Mouse (Mus musculus): ENCODE measurements around the gene Fam129a.

Gene Fam129a

DNA sequence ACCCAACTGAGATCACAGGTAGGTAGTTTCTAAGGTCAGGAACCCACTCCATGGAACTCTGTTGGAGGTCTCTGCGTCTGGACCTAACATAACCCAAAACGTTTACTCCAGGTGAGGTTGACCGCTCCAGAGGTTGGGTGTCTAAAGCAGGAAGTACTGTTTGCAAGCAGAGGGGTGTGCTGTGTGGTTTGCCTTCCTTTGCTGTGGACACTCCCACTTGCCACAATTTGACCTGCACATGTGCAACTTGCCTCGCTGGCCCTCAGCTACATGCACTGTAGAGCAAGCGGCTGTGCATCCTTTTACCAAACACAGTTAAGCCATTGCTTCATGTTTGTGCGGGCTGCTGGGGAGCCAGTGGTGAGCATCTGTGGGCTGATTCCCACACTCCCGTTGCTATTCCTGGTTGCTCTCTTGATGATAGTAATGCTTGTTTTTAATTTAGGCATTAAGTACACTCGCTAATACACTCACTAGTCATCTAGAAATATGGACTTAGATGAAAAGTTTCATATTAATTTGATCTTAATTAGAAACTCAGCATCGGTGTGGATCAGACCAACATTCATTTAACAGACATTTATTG is 99.1 kb downstream of the Fam129a start:
- no peak for DNase-seq

DNA sequence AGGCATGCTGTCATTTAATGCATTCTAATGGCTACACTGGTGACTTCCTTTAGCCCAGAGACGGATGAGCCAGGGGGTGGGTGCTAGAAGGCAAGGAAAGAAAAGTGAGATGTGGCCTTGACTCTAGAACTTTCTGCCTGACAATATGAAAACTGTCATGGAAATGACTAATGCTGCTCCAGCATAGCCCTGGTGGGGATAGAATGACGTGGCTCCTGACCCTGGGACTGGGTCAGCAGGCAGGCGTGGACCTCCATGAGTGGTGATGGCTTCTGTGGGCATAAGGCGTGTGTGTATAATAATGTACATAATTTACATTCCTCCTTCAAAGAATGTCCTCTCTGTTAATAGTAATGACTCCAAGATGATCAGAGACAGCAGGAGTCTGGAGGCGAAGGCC is 104.7 kb downstream of the Fam129a start:
- no peak for DNase-seq

DNA sequence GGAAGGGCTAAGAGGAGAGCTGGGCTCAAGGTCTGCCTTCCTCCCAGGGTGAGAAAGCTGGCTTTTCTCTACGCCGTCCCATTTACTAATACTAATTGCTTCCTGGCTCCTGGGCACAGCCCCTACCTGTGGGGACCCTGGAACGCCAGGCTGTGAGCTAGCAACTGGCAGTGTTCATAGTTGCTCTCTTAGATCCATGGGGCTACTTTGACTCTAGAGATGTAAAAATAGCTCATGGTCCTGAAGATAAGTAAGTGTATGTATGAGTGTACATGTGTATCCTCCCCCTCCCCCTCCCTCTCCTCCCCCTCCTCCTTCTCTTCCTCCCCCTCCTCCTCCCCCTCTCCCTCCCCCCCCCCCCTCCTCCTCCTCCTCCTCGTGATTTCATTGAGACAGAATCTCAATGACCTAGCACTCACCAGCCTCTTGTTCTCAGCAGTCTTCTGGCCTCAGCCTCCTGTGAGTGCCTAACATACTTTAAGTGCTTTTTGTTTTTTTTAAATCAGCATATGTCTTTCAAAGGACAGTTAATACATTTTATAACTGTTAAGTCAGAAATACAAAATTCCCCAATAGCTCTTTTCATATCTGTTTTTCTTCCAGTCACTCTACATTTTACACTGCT is 106.3 kb downstream of the Fam129a start:
- no peak for DNase-seq

DNA sequence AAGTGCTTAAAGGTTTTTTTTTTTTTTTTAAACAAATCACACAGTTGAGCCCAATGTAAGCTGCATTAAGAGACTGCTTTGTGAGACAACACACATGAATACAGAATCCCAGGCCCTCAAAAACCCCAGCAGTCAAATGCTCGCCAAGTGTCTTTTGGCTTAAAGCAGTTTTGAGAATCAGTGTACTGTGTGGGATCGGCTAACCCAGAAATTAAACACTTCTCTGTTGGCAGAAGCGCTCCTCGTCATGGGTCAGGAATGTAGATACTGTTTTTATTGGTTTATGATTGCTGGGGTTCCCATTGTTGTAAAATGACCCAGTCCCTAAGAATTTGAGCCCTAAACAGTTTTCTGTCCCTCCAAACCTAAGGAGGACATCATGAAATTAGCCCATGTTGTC is 107.0 kb downstream of the Fam129a start:
- DNase-seq, result no peak

DNA sequence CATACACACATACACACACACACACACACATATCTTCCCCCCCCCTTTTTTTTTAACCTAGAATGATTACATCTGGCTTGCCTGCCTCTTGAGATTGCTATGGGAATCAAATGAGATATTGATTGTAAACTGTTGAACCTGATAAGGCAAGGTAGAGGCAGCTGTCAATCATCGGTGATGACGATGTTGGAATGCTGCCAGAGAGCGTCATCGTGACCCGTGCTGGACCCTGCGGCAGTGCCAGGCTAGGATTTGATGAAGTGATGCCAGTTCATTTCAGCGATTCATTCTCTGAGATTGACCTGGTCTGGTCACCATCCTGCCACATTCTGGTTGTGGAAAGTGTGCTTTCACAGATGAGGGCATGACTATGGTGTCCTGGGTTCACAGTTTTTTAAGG is 108.2 kb downstream of the Fam129a start:
- DNase-seq, result no peak

DNA sequence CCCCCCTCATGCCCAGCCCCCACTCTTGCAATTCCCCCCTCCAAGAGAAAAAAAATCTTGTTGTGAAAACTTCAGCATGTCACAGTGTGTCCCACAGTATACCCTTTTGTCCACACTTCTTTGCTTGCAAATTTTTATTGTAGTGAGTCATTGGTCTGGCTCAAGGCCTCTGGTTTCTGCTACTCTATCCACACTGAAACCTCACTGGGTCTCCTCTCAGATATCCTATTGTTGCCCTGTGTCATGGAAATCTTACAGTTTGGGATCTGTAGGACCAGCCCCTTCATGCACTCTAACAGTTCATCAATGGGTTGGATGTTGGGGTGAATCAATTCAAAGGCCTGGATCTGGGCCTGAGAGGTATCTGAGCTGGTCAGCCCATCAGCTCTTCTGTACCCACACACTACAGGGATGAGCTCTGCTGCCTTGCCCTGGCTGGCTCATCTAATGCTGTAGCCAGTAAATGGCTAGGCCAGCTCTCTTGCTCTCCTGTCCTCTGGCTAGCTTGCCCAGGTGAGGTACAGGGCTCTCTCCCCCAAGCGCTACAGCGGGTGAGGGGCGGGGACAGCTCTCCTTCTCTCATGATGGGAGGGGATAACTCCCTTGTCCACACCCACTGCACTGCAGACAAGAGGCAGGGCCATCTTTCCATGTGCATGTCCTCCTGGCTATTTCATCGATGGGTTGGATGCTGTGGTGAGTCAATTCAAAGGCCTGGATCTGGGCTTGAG is 109.1 kb downstream of the Fam129a start:
- no peak for DNase-seq

DNA sequence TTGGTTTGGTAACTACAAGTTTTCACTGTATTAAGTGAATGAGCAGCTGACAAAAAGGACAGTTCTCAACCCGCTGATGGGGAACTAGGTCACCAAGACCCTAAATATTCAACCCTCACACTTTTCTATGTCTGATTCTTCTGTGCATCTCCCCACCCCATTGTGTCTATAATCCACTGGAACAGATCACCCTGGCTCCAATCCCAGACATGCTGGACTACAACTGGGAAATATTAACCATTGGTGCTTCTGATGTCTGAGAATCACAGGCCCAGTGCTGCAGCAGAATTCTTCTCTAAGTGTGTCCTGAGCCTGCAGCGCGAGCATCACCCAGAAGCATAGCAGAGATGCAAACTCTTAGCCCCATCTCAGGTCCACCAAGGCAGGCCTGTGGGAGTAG is 110.0 kb downstream of the Fam129a start:
- DNase-seq, result no peak

DNA sequence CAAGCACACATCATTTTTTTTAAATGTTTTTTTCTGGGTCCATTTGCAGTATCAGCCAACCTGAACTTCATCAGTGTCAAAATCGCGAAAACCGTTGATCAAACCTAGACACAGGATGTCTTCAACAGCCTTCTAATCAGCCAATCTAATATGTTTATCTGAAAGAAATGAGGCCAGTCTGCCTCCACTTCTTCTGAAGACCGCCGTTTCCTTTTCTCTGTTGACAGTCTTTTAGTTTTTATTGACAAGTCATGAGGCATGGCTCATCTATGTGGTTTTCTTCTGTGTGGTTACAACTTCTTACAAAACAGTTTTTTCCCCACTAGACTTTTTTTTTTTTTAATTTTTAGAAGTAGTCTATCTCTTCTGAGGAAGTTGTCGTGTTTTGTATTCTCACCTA is 111.9 kb downstream of the Fam129a start:
- no peak for DNase-seq

DNA sequence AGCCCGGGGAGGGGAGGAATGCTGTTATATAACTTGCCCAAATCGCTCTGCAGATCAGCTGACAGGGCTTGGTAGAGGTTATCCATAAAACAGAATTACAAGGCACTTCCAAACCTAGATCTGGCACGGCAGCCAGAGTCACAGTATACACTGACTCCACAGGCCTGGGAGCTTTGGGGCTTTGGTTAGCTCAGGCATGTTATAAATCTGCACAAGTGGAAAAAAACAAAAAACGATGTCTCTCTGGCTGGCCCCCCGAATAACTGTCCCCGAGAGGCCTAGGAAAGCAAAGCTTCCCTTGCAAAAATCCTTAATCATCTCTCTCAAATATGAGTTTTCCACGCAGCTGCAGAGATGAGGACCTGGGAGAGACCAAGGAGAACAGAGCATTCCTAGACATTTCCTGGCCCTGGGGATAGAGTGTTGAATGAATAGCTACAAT is 113.5 kb downstream of the Fam129a start:
- no peak for DNase-seq

DNA sequence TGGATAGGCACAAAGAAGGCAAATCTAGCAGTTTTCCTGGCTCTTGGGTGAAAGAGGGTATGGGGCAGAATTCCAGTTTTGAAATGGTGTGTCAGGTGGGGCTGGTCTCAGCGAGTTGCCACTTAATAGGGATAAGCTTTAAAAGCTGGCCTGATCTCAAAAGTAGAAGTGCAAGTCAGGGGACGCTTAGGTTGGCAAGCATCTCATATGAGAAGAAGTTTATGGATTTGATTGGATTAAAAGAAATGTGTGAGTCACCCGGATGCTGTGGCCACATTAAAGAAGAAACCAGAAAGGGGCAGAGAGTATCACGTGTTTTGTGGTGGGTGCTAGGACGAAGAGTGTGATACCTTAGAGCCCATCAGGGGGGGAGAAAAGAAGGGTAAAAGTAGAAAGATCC is 114.0 kb downstream of the Fam129a start:
- DNase-seq, result no peak

DNA sequence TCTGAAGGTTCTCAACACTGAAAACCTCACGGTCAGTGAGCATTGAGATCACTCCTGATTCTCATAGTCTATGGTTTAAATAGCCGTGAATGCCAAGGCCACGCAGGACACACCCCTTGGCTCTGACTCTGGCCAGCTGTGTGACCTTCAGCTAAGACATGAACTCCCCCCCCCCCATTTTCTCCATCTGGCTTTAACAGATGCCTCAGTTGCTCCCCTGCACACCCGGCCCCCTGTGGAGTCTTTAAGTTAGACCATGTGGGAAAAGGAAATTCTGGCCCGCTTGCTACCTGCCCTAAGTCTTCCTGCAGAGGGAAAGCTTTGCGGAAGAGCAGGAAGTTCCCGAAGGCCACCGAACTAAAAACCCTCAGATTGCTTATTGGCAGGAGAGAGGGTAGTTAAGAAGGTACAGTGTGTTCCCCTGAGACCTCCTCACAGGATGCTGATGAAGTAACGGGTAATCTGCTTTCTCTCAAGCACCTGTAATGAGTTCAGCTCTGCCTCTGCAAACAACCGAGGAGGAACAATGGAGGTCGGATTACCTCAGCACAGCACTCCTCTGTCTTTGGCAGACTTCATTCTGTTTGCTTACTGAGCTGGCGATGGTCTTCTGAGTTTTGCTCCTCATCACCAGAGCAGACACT is 114.8 kb downstream of the Fam129a start:
- DNase-seq, result no peak

DNA sequence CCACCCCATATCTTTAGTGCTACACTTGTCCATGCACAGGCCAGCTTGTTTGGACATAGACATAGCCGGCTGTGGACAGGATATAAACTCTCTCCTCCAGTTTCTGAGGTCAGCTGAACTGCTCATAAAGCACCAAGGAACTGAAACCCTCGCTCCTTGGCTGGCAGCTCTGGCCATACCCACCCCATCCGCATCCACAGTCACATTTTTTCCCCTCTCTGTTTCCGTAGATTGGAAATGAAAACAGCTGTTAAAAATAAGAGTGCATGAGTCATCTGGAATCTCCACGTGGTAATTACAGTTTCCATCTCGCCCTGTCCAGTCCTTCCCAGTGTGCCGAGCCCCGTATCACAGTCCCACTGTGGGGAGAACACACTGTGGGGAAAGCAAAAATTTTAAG is 115.7 kb downstream of the Fam129a start:
- DNase-seq, result peak; percentile 41 to 64

DNA sequence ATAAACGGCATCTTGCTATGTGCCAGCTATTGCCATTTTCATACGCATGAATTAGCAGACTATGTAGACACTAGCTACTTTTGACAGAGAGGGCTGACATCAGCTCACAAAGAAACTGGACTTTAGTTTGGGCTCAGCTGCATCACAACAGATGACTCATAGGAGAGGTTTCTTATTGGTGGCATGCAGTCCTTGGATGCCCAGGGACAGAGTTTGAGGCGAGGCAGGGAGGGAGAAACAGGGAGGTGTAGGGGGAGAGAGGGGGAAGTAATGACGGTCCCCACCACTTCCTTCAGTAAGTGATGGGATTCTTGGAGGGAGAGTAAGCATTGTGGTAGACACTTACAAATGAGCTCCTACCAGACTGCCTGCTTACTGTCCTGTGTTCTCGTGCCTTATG is 118.0 kb downstream of the Fam129a start:
- DNase-seq, result no peak

DNA sequence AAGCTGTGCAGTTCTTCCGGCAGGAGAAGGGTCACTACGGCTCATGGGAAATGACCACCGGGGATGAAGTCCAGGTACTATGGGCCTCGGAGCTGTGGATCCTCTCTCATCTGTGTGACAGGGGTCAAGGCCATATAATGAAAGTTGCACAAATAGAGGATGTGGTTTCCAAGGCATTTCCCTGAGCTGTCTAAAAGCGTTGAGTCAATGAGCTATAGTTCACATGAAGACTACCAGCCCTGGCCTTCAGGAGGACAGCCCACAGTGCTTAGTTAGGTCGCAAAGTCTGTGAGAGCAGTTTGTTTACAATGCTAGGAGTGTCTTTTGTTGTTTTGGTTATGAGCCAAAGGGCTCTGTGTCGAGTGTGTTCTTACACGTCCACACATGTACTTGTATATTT is 118.6 kb downstream of the Fam129a start:
- no peak for DNase-seq

DNA sequence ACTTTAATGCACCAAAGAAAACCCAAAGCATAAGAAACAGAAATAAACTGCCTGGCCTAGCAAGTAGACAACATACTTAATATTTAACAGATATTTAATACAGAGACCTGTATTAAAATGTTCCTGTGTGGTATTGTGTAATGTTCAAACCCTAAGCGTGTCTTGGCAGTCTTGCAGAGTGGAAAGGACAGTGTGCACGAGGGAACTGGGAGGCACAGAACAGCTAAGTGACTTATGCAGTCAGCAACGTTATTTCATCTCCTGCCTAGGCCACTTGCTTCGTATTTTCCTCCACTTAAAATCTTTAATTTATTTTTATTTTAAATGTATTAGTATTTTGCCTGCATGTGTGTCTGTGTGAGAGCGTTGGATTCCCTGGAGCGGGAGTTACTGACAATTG is 119.1 kb downstream of the Fam129a start:
- DNase-seq, result no peak

DNA sequence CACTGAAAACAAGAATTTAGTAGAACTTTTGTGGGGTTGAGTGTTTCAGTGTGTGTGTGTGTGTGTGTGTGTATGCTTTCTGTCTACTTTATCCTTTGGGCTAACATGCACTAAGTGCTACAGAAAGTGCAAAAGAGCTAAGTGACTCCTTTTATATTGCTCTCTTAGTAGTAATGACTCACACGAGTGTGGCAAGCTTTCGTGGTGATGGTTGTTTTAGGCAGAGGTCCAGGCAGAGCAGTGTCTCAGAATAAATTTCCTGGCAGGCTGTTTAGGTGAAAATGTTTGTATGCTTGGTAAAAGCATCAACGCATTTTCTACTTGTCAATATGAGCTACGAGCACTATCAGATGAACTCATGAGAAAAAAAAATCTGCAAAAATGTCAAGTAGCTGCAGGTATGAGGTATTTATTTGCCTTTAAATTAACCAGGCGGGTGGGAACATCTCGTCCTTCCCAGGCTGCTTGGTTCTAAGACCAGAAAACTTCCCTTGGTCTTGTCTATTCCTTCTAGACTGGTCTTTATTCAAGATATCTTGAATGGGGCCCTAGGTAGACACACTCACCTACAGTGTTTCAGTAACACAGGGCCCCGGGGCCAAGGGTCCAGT is 119.7 kb downstream of the Fam129a start:
- no peak for DNase-seq

DNA sequence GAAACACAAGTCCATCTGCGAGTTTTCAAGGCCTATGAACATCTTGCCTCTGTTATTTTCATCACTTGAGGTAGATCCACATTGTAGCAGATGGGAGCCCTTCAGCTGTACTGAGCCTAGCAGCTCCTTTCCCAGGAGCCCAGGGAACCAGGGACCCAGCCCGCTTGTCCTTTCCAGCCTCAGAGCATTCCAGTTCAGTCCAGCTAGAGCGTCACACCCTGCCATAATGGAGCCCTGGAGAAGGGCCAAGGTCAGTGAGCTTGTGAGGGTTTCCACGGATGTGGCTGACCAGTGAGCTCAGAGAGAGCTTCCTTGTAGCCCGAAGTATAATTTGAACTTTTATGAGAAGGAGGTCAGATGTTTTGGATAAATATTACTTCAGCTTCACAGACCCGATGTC is 121.9 kb downstream of the Fam129a start:
- DNase-seq, result peak; percentile 73 to 82

DNA sequence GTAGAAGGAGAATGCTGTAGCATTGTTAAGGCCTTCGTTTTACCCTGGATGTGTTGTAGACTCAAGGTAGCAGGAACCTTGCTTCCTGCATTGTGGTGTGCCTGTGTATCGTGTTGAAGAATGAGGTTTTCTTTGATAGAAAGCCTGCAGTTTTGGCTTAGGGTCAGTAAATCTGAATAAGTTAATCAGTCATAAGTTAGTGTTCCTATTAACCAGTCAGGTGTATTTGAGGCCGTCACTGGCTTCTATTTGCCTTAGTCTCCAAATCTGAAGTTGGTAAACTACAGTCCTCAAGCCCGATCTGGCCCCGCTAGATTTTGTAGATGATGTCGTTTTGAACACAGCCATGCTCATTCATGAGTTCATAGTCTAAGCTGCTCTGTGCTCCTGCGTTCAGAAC is 125.8 kb downstream of the Fam129a start:
- no peak for DNase-seq

DNA sequence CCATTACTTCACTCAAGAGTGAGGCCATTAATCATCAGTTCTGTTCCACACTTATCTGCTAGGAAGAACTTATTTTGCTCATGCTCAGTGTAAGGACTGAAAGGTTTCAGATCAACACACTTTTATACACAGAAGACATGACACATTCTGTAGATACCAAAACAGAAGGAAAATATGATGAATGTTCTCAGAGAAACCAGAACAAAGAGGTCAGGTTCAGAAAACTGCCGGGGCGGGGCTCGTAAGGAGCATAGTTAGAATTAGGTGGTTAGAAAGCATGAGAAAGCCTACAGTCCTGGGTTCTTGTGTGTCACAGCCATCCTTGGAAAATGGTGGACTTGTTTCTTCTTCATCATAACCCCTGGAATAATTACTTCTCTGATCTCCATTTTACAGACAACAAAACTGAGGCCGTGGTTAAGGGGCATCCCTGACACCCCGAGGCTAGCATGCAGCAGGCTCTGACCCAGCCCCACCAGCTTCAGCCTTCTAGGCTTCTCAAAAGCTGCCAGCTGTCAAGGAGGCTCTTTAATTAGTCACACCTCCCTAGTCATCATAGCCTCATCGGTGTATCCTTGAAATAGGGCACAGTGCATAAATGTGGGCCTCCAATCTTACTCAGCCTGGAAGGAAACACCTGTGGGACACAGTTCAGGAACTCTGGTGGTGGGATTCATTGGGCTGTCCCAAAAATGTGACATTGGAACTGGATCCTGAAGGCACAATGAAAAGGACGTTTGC is 127.1 kb downstream of the Fam129a start:
- DNase-seq, result no peak

DNA sequence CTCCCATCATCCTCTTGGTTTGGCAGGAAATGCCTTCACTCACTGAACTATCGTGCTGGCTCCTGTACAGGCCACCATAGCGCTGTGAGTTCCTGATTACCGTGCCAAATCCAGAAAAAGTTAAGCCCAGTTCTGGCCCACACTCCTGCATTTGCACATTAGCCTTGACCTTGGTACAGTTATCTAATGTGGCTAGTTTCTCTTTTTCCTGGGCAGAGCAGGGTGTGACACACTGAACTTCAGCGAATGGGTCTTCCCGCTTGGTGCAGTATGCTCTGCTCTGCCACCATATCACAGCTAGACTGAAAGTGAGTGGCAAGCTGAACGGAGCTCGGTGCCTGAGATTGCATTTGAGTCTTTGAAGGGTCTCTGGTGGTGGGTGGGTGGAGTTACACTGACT is 128.4 kb downstream of the Fam129a start:
- no peak for DNase-seq

DNA sequence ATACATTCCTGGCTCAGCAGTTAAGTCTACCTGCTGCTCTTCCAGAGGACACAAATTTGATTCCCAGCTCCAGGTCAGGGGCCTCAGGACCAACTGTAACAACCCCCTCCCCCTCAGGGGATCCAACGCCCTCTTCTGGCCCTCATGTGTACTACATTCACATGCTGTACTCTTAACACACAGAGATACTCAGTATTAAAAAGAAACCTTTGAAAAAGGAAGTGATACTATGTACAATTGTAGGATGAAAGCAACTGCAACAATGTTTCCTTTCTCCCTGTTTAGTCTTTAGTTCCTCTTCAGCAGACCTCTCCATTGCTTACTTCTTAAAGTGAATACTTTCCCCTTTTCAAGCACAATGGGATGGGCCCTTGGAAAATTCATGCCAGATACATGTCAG is 131.8 kb downstream of the Fam129a start:
- no peak for DNase-seq

DNA sequence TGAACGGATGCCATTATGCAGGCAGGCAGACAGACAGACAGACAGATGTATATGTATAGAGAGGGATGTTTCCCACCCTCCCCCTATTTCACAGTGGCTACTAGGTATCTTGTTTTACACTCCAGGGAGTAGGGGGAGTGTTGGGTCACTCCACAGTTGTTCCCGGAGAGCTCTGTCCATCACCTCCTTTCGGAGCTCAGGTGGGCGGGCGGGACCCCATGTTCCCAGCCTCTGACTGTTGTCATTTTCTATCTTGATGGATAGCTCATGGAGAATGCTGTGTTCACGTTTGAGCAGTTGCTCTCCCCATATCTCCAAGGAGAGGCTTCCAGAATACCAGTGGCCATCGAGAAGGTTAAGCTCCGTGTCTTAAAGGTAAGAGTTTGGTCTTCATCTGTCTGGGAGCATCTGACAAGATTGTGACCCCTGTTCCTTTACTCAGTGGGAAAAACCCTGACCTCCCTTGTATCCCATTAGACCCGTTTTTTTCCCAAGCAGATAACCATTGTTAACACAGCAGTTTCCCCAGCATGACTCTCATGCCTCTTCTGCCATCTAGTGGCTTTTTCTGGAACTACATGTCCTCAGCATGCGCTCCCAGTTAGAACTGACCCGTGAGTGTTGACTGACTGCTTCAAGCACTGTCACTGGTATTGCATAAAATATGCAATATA is 134.9 kb downstream of the Fam129a start:
- DNase-seq, result peak; percentile 71 to 89
